ENCODE assay signal across 10 mouse cellular contexts in the genomic region with DNA sequence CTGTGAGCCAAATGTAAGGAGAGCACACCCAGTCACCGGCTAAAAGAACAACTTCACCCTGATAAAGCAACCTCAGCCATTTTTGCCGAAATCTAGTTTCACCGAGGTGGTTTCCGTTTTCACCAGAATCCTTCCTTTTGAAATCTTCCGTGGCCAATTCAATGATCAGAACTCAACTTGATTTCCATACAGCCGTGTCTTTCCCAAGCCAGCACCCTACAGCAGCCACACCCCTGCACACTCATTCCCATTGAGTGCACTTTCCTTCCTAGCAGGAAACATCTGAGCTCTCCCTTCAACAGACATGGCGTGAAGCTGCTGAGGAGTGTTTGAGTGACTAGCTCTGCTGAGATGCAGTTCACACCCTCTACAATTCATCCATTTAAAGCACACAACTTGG. TPM values are rescaled to one million over a fixed set of nuclear protein-coding genes. Genes with fewer than 3 reads are reported as not detected.
DNase-seq lines count a peak whose midpoint lies in the region; ATAC-seq lines count a peak whose summit lies in the region.
"Had no signal": no experiment of that assay in that cellular context is flagged by ENCODE, and none has a peak within 500 bp of the region (broad histone marks: within the 10 kb centered on the region; RNA-seq: fewer than 3 reads in every experiment).

No protein-coding gene starts in this region.

- no peak overlapping the region for H3K4me3 ChIP-seq in heart, embryonic 15.5 days
- no peak overlapping the region for H3K4me3 ChIP-seq in liver, embryonic 11.5 days (ENCODE audit: low read depth, low read length)
- H3K4me3 ChIP-seq in stomach, embryonic 15.5 days (replicated peaks) = no peak overlapping the region
- H3K4me3 ChIP-seq: erythroblast, embryonic 14.5 days; midbrain, embryonic 12.5 days had no signal

- no peaks in the 10 kb centered on the region for H3K36me3 ChIP-seq in heart, embryonic 15.5 days
- no peaks in the 10 kb centered on the region for H3K36me3 ChIP-seq in liver, embryonic 11.5 days (ENCODE audit: control insufficient read depth, insufficient read depth, low read length)
- H3K36me3 ChIP-seq in stomach, embryonic 15.5 days = no peaks in the 10 kb centered on the region
- H3K36me3 ChIP-seq: midbrain, embryonic 12.5 days had no signal

- H3K9me3 ChIP-seq in heart, embryonic 15.5 days (replicated peaks) = no peaks in the 10 kb centered on the region
- no peaks in the 10 kb centered on the region for H3K9me3 ChIP-seq in liver, embryonic 11.5 days (ENCODE audit: control insufficient read depth, low read length)
- no peaks in the 10 kb centered on the region for H3K9me3 ChIP-seq in stomach, embryonic 15.5 days
- H3K9me3 ChIP-seq: midbrain, embryonic 12.5 days had no signal

- H3K4me1 ChIP-seq in heart, embryonic 15.5 days (replicated peaks) = 0 out of 2 replicates have a peak, but pooled peaks cover 9% of the 10 kb centered on the region
- no peaks in the 10 kb centered on the region; the same call in 1 of the 2 replicates for H3K4me1 ChIP-seq in liver, embryonic 11.5 days (replicated peaks; ENCODE audit: control insufficient read depth, insufficient read depth, low read length)
- no peaks in the 10 kb centered on the region for H3K4me1 ChIP-seq in stomach, embryonic 15.5 days
- H3K4me1 ChIP-seq: midbrain, embryonic 12.5 days had no signal

- DNase-seq in heart, postnatal 25 days (ENCODE audit: low spot score) = no peak
- peak; percentile 9 for DNase-seq in thymus, postnatal 0 days (ENCODE audit: low spot score)
- DNase-seq in thymus, postnatal 36 days = no peak
- DNase-seq in liver, embryonic 11.5 days (ENCODE audit: low spot score) = no peak
- DNase-seq in yolk sac, embryonic 10.5 days (ENCODE audit: low spot score) = no peak
- DNase-seq in left cerebral cortex, adult 8-10 months (ENCODE audit: low spot score in 2 of 2) = no peak

- ATAC-seq in heart, embryonic 15.5 days (replicated peaks; ENCODE audit: insufficient number of reproducible peaks, insufficient read depth, low FRiP score, low read depth) = no peak
- ATAC-seq in liver, embryonic 11.5 days (replicated peaks; ENCODE audit: low FRiP score) = no peak
- ATAC-seq in stomach, embryonic 15.5 days (ENCODE audit: insufficient read depth, low FRiP score, low read depth) = no peak

- 64% methylated on average over 7 of the region's 7 CpGs for WGBS in heart, embryonic 15.5 days
- WGBS in liver, embryonic 11.5 days = 52% methylated on average over 7 of the region's 7 CpGs
- WGBS in stomach, embryonic 15.5 days = 71% methylated on average over 7 of the region's 7 CpGs

- intact Hi-C loops in heart, postnatal 25 days (cut with DNase I) = no loop called here

- no peaks in the 10 kb centered on the region for H3K27me3 ChIP-seq in heart, embryonic 15.5 days
- no peaks in the 10 kb centered on the region for H3K27me3 ChIP-seq in liver, embryonic 11.5 days (replicated peaks; ENCODE audit: control insufficient read depth, insufficient read depth, low read length)
- H3K27me3 ChIP-seq in stomach, embryonic 15.5 days (replicated peaks) = no peaks in the 10 kb centered on the region
- H3K27me3 ChIP-seq: midbrain, embryonic 12.5 days had no signal

- peak overlapping the region; percentile 46; the same call in 1 of the 2 replicates for H3K27ac ChIP-seq in heart, embryonic 15.5 days
- H3K27ac ChIP-seq in liver, embryonic 11.5 days (ENCODE audit: low read depth, low read length) = 0 out of 2 replicates have a peak overlapping the region, but pooled peaks have one; percentile 5
- no peak overlapping the region; the same call in 1 of the 2 replicates for H3K27ac ChIP-seq in stomach, embryonic 15.5 days
- H3K27ac ChIP-seq: midbrain, embryonic 12.5 days had no signal

- H3K9ac ChIP-seq in heart, embryonic 15.5 days = no peak overlapping the region
- no peak overlapping the region for H3K9ac ChIP-seq in liver, embryonic 11.5 days (ENCODE audit: low read depth, low read length)
- no peak overlapping the region for H3K9ac ChIP-seq in stomach, embryonic 15.5 days
- H3K9ac ChIP-seq: midbrain, embryonic 12.5 days had no signal

- H3K4me2 ChIP-seq in heart, embryonic 15.5 days = peak overlapping the region; percentile 1; the same call in 1 of the 2 replicates
- peak overlapping the region; percentile 48 for H3K4me2 ChIP-seq in liver, embryonic 11.5 days
- peak overlapping the region; percentile 8; the same call in 1 of the 2 replicates for H3K4me2 ChIP-seq in stomach, embryonic 15.5 days
- H3K4me2 ChIP-seq: midbrain, embryonic 12.5 days had no signal

RNA-seq across cellular contexts. Expression of a gene that starts 9.8 kb away (rescaled TPM):
- 1.4 and 1.9 TPM in 2 replicates for polyA plus RNA-seq in heart, embryonic 15.5 days (2015; fragmentation: Nextera tagmentation; extraction: Ambion mirVana)
- 1 to 10 TPM; 4.5 to 4.6 TPM for total RNA-seq in heart, postnatal 25 days (2021)
- polyA plus RNA-seq in thymus, postnatal 0 days (2015; fragmentation: Nextera tagmentation; extraction: Ambion mirVana) = 3.5 and 3.7 TPM in 2 replicates
- polyA plus RNA-seq in liver, embryonic 11.5 days (2014; fragmentation: Nextera tagmentation; extraction: Ambion mirVana) = 0.49 and 0.88 TPM in 2 replicates
- 1.3 and 1.9 TPM in 2 replicates for polyA plus RNA-seq in stomach, embryonic 15.5 days (2015; fragmentation: Nextera tagmentation; extraction: Ambion mirVana)
- 10 to 100 TPM in 2 of 4 experiments, 1 to 10 TPM in 2; 6.6 to 19.8 (median 10.3) TPM for total RNA-seq in left cerebral cortex, adult 8-10 months (2022)
- polyA plus RNA-seq: erythroblast, embryonic 14.5 days had no signal

RNA-seq across cellular contexts. Expression of a gene that starts 52.3 kb away (rescaled TPM):
- 75.7 and 76.8 TPM in 2 replicates for polyA plus RNA-seq in heart, embryonic 15.5 days (2015; fragmentation: Nextera tagmentation; extraction: Ambion mirVana)
- 10 to 100 TPM; 50.4 to 59.5 TPM for total RNA-seq in heart, postnatal 25 days (2021)
- polyA plus RNA-seq in thymus, postnatal 0 days (2015; fragmentation: Nextera tagmentation; extraction: Ambion mirVana) = 53.2 and 56.4 TPM in 2 replicates
- 23.0 and 28.6 TPM in 2 replicates for polyA plus RNA-seq in liver, embryonic 11.5 days (2014; fragmentation: Nextera tagmentation; extraction: Ambion mirVana)
- 40.4 and 49.1 TPM in 2 replicates for polyA plus RNA-seq in stomach, embryonic 15.5 days (2015; fragmentation: Nextera tagmentation; extraction: Ambion mirVana)
- 100 to 1,000 TPM; 341 to 406 (median 386) TPM for total RNA-seq in left cerebral cortex, adult 8-10 months (2022)
